Mouse (Mus musculus): ENCODE data around the gene Chmp3. TPM values are rescaled to one million over a fixed set of nuclear protein-coding genes. Genes with fewer than 3 reads are reported as not detected.

Chmp3 gene
- total RNA-seq, 2 experiments from 2014 or later: 77.2 to 82.6 TPM

DNA sequence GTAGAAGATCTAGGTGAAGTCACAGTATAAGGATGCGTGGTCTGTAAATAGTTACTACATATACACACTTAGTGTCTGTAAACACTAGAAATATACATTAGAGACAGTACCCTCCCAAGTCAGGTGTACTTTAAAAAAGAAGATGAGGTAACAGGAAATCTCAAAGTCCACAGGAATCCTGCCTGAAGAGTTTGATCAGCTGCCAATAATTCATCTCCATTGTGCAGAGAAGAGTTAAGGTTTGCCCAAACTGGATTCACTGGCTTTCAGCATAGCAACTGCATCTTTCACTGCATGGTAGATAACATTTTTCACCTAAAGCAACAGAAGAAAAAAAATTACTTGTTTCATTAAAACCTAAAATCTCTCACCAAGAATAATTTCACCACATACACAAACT, 45.8 kb downstream of the Chmp3 start:
- DNase-seq (ENCODE audit: extremely low spot score in 1 of 2, low spot score in 2 of 2): no peak
- intact Hi-C loops (cut with DNase I): no loop called here

DNA sequence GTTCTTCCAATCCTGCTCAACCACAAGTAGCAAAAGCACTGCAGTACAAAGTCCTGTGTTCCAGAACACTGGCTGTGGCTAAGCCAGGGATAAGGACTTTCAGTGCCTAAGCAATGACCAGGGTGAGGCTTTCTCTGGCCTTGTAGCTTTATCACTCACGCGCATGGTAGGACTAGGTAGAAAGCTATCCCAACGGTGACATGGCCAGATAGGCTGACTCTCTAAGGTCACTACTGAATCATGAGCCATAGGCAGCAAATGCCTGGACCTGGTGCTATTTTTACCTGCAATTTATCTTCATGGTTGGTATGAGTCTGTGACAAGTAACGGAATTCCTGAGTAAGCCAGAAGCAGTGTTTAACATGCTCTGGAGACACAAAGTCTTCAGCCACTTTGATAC, 46.6 kb downstream of the Chmp3 start:
- no peak for DNase-seq (ENCODE audit: extremely low spot score in 1 of 2, low spot score in 2 of 2)
- intact Hi-C loops (cut with DNase I): no loop called here

DNA sequence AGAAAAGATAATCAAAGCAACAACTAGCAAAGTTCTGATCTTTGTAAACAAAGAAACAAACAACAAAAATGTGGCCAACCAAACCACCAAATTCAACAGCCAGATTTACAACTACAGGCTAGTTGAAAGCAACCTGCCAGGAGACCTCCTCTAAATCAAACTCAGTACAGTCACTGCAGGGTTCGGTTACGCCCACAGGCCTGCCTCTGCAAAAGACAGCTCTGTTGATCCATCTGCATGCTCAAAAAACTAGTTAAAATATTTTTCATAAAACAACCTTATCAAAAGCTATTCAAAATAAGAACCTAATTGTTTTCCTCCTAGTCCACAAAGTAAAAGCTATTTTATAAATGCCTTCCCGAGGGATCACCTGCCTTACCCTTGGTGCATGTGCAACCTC, 64.2 kb downstream of the Chmp3 start:
- DNase-seq (ENCODE audit: extremely low spot score in 1 of 2, low spot score in 2 of 2): no peak
- intact Hi-C loops (cut with DNase I): no loop called here

DNA sequence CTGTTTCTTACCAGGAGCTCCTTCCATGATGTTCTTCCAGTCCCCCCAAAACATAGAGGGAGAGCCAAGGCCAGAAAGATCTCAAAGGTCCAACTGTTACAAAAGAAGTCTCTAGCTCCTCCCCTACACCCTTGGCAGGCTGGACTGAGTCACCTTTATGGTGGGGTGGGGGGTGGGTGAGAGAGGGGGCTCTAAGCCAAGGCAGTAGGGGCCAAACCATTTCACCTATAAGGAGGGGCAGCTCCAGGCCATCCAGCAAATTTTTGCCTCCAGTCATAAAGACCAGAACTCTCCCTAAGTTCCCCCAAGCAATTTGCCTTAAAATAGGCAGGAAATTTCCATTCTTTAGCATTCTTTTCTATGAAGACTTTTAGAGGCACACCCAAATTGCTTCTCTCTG, 65.4 kb downstream of the Chmp3 start:
- intact Hi-C loops (cut with DNase I): no loop called here
- no peak for DNase-seq (ENCODE audit: extremely low spot score in 1 of 2, low spot score in 2 of 2)

DNA sequence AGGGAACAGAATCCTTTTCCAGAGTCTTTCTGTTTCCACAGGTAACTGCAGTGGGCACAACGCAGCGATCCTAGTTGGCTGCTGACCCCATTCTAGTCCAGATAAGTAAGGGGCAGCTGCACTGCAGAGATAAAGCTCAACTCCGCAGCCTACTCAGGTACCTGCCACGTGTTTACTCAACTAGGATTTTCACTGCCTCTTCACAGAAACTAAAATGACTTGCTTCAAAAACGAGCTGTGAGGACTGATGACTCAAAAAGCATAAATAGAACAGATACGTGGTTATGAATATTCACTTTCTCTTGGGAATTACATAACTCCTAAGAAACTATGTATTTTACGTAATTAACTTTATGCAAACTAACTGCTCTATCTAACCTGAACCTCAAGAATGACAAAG, 66.4 kb downstream of the Chmp3 start:
- DNase-seq (ENCODE audit: extremely low spot score in 1 of 2, low spot score in 2 of 2): no peak
- intact Hi-C loops (cut with DNase I): loop anchor here (5.0 kb wide), 1 partner anchor 197 kb away; no protein-coding TSS in a partner anchor

DNA sequence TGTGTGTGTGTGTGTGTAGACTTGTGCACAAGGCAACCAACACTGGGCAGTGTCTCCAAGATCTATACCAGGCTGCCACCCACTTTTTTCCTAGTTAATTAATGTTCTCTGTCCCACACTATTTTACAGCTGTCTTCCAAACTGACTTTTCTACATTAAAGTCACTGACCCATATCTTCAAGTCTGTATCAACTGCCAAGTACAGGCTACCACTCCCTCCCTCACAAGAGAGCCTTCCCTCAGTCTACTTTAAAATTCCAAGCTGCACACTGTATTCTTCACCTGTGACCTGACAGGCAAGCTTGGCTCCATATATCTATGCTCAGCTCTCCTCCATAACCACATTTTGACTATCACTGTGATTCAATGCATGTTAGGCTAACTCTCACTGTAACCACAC, 69.6 kb downstream of the Chmp3 start:
- intact Hi-C loops (cut with DNase I): loop anchor here (5.0 kb wide), 1 partner anchor 194 kb away; no protein-coding TSS in a partner anchor
- DNase-seq (ENCODE audit: extremely low spot score in 1 of 2, low spot score in 2 of 2): no peak

DNA sequence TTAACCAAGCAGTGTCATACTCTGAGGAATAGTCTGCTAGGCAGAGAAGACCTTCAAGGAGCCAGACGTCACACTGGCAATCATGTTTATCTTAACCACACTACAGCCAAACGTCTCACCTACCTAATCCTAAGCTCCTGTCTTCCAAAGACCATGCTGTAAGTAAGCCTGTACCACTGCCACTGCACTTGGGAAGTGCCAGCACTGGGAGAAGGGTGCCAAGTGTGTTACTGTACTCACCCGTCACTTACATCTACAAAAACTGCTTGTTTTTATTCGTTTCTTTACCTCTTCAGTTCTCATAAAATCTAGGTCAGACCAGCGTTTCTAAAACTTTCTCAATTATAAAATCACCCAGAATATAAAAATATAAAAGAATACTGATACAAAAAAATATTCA, 73.4 kb downstream of the Chmp3 start:
- intact Hi-C loops (cut with DNase I): no loop called here
- DNase-seq (ENCODE audit: extremely low spot score in 1 of 2, low spot score in 2 of 2): no peak

DNA sequence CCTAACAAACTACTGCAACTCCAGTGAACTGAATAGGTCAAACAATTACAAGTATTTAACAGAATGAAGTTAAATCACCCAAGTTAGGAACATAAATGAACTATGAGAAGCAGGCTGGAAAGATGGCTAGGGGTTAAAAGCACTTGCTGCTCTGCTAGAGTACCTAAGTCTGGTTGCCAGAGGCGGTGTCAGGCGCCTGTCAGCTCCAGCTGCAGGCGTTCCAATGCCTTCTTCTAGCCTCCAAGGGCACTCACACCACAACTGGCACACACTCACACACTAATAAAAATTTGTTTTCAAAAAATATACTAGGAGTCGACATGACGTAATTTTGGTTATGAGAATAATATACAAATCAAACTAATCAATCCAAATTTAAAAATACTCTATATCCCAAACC, 78.0 kb downstream of the Chmp3 start:
- no peak for DNase-seq (ENCODE audit: extremely low spot score in 1 of 2, low spot score in 2 of 2)
- intact Hi-C loops (cut with DNase I): no loop called here

DNA sequence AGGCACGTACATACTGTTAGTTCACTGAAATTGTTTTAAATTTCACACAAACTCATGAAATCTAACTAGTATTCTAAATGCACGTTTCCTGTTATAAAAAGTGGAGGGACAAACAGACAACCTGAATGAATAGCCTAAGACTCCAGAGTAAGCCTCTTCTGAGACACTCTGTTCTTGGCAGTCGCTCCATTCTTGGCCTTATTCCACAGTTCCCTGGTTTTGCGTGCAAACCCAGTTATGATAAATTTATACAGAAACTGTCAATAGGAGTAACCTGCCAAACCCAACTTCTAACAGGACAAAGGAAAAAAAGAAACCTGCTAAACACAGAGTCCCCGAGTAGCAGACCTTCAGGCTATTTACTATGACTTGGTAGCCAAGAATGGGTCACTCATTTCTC, 78.4 kb downstream of the Chmp3 start:
- intact Hi-C loops (cut with DNase I): no loop called here
- no peak for DNase-seq (ENCODE audit: extremely low spot score in 1 of 2, low spot score in 2 of 2)

DNA sequence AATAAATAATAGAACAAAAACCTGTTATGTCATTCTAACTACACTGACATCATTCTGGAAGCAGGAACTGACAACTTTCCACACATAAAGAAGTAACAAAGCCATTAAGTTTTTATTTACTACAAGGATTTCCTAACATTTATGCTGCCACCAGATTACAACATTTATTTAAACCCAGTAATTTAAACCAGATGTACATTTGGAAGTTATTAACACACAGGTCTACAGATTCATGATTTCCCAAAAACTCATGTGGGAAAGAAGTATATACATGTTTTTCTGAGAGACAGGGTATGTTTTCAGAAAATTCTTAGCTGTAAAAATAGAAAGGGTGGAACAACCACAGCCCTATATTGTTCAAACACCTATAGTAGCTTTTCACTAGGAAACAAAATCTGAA, 81.1 kb downstream of the Chmp3 start:
- intact Hi-C loops (cut with DNase I): no loop called here
- DNase-seq (ENCODE audit: extremely low spot score in 1 of 2, low spot score in 2 of 2): no peak

DNA sequence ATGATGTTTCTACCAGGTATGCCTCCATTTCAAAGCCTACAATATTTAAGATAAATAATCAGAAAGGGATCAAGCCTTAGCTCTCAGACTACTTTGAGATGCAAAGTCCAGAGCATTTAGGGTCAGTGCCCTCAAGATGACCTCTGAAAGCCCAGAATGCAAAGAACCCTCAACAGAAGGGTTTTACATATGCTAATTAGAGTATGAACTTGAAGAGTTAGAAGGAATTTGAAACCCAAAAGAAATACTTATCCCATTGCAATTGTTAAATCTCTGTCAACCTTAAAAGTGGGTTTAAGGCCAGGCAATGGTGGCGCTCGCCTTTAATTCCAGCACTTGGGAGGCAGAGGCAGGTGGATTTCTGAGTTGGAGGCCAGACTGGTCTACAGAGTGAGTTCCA, 82.4 kb downstream of the Chmp3 start:
- intact Hi-C loops (cut with DNase I): no loop called here
- no peak for DNase-seq (ENCODE audit: extremely low spot score in 1 of 2, low spot score in 2 of 2)

DNA sequence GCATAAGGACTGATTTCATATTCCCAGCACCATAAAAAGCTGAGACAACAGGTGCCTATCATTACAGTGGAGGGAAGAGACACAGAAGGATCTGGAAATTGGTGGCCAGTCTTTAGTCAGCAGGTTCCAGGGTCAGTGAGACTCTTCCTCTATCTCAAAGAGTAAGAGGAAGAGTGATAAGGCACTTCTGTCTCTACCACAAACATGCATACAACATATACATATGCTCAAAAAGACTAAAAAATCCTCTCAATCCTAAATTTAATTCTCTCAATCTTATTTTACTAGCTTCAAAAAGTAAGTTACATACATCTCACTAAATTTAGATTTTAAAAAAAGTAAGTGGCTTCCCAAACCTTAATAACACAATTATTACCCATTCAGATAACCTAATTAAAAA, 83.7 kb downstream of the Chmp3 start:
- intact Hi-C loops (cut with DNase I): no loop called here
- no peak for DNase-seq (ENCODE audit: extremely low spot score in 1 of 2, low spot score in 2 of 2)

DNA sequence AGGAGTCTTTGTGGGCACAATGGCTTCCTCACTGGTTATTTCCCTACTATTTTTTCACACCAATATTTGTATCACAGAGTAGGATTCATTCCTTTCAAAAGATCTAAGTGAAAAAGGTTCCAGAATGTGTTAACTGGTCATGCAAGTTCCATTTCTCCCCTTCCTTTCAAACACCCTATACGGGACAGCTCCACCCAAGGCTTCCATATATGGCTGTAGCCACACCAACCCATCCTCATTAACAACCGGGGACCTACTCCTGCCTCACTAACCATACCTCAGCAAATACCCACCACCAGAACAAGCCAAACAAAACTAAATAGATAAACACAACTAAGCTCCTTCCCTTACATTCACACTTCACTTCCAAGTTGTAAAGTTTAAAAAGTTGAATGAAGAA, 87.6 kb downstream of the Chmp3 start:
- DNase-seq (ENCODE audit: extremely low spot score in 1 of 2, low spot score in 2 of 2): no peak
- intact Hi-C loops (cut with DNase I): loop anchor here (5.0 kb wide), 2 partner anchors 76 to 171 kb away; partner anchors contain the start of gene Reep1

DNA sequence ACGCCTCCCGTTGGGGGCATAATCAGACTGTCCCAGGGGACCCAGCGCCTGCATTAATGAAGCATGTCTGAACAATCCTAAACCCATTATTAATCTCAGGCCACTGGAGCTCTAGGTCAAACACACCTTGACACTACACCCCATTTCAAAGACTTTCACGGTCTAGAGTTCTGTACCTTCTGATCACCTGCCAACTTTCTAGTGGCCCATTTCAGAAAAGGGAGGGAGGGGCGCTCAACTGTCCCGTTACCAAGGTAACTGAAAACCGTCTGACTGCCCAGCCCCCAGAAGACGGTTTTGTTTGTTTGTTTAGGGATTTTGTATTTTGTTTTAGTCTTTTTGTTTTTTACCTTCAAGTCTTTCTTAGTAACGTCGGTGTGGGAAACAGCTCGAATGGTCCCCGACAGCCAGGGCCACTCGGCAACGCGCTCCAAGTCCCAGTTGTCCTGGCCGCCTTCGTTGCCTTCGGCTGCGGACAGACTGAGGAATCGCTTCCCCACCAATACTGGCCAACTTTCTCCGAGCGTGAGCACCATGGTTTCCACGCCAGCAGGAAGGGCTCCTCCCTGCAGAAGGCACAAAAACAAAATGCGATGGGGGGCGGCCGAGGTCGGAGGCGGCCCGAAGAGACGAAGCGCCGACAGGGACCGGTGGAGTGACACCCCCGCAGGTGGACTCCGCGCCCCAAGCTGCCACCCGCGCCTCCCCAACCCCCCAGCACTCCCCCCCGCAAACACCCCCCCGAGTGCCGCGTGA, 88.3 kb downstream of the Chmp3 start:
- peak; percentile 16 to 78 for DNase-seq (ENCODE audit: extremely low spot score in 1 of 2, low spot score in 2 of 2)
- intact Hi-C loops (cut with DNase I): loop anchor here (5.0 kb wide), 2 partner anchors 75 to 170 kb away; partner anchors contain the start of gene Reep1

Other genes starting within 250 kb of the Chmp3 start
- gene Smyd1, start 221.6 kb upstream of the Chmp3 start, total RNA-seq (2021): 1 to 10 TPM; 2.0 to 2.3 TPM
- not detected for gene Cd8b1, start 221.0 kb upstream of the Chmp3 start, total RNA-seq (2021)
- under 1 TPM in 1 of 2 experiments, not detected in 1; 0.15 TPM for gene Cd8a, start 170.4 kb upstream of the Chmp3 start, total RNA-seq (2021)
- gene Rmnd5a, start 103.2 kb upstream of the Chmp3 start, total RNA-seq (2021): 10 to 100 TPM; 74.8 to 76.3 TPM
- 10 to 100 TPM; 54.4 to 56.0 TPM for gene Rnf103, start 49.9 kb upstream of the Chmp3 start, total RNA-seq (2021)
- gene Kdm3a, start 89.2 kb downstream of the Chmp3 start, total RNA-seq (2021): 10 to 100 TPM; 25.5 to 29.9 TPM
- 100 to 1,000 TPM; 173 to 187 TPM for gene Reep1, start 163.8 kb downstream of the Chmp3 start, total RNA-seq (2021)

Measured in left cerebral cortex, postnatal 10 days (tissue).